Comparison of ENCODE assay signal across 18 mouse cellular contexts in genomic region chr6:31107916-31108685, GRCm38 (mm10).
DNase-seq lines count a peak whose midpoint lies in the region; ATAC-seq and TF ChIP-seq lines count a peak whose summit lies in the region.
"Had no signal": no experiment of that assay in that cellular context is flagged by ENCODE, and none has a peak within 500 bp of the region (broad histone marks: within the 10 kb centered on the region; RNA-seq: fewer than 3 reads in every experiment).

No protein-coding gene starts in this region.

- H3ac ChIP-seq in C2C12 (ENCODE audit: control insufficient read depth, insufficient read length, low read depth): peak overlapping the region; percentile 36

- peaks cover 39% of the 10 kb centered on the region for H3K4me1 ChIP-seq in heart, embryonic 13.5 days
- H3K4me1 ChIP-seq in midbrain, embryonic 15.5 days: no peaks in the 10 kb centered on the region
- peaks cover 27% of the 10 kb centered on the region for H3K4me1 ChIP-seq in forebrain, embryonic 10.5 days
- H3K4me1 ChIP-seq: embryonic facial prominence, embryonic 12.5 days had no signal

- no peak for ATAC-seq in heart, embryonic 13.5 days (ENCODE audit: extremely low read depth, insufficient number of reproducible peaks, low FRiP score, low TSS enrichment)
- peak; percentile 77 for ATAC-seq in common myeloid progenitor, adult 5-6 weeks (replicated peaks; ENCODE audit: low read depth, poor library complexity, severe bottlenecking)
- ATAC-seq in midbrain, embryonic 15.5 days (replicated peaks): no peak
- ATAC-seq: forebrain, postnatal 0 days; intestine, embryonic 16.5 days; midbrain, embryonic 13.5 days had no signal

- H3K79me3 ChIP-seq in C2C12 (ENCODE audit: low read depth): peaks cover 94% of the 10 kb centered on the region

- no peaks in the 10 kb centered on the region for H3K36me3 ChIP-seq in heart, embryonic 13.5 days
- H3K36me3 ChIP-seq in C2C12 (ENCODE audit: control insufficient read depth, insufficient read depth): peaks cover 67% of the 10 kb centered on the region
- H3K36me3 ChIP-seq in midbrain, embryonic 15.5 days (replicated peaks): no peaks in the 10 kb centered on the region
- H3K36me3 ChIP-seq in forebrain, embryonic 10.5 days (replicated peaks): no peaks in the 10 kb centered on the region
- H3K36me3 ChIP-seq: embryonic facial prominence, embryonic 12.5 days; heart, embryonic 15.5 days; limb, embryonic 12.5 days; midbrain, embryonic 13.5 days had no signal

- peak overlapping the region; percentile 60 for H3K27ac ChIP-seq in heart, embryonic 13.5 days (replicated peaks)
- H3K27ac ChIP-seq in midbrain, embryonic 15.5 days: no peak overlapping the region
- no peak overlapping the region for H3K27ac ChIP-seq in forebrain, embryonic 10.5 days
- H3K27ac ChIP-seq: embryonic facial prominence, embryonic 12.5 days; hindbrain, embryonic 14.5 days; limb, embryonic 12.5 days; midbrain, embryonic 13.5 days had no signal

- WGBS in heart, embryonic 13.5 days: 49% methylated on average over 5 of the region's 5 CpGs
- WGBS in midbrain, embryonic 15.5 days: 89% methylated on average over 5 of the region's 5 CpGs
- 90% methylated on average over 5 of the region's 5 CpGs for WGBS in forebrain, embryonic 10.5 days

- H3K4me3 ChIP-seq in heart, embryonic 13.5 days: no peak overlapping the region
- H3K4me3 ChIP-seq in C2C12 (ENCODE audit: insufficient read depth, poor library complexity, severe bottlenecking): no peak overlapping the region
- no peak overlapping the region for H3K4me3 ChIP-seq in midbrain, embryonic 15.5 days
- H3K4me3 ChIP-seq in forebrain, embryonic 10.5 days: no peak overlapping the region
- H3K4me3 ChIP-seq: embryonic facial prominence, embryonic 12.5 days; heart, embryonic 15.5 days; limb, embryonic 12.5 days; midbrain, embryonic 13.5 days had no signal

- H3K9me3 ChIP-seq in heart, embryonic 13.5 days: peaks cover 9% of the 10 kb centered on the region; the same call in 1 of the 2 replicates
- H3K9me3 ChIP-seq in midbrain, embryonic 15.5 days: no peaks in the 10 kb centered on the region
- H3K9me3 ChIP-seq in forebrain, embryonic 10.5 days: peaks cover 9% of the 10 kb centered on the region
- H3K9me3 ChIP-seq: heart, embryonic 15.5 days had no signal

- H3K4me2 ChIP-seq in heart, embryonic 13.5 days: no peak overlapping the region
- H3K4me2 ChIP-seq in midbrain, embryonic 15.5 days: no peak overlapping the region
- H3K4me2 ChIP-seq: embryonic facial prominence, embryonic 12.5 days; heart, embryonic 15.5 days; hindbrain, embryonic 14.5 days; limb, embryonic 12.5 days; midbrain, embryonic 13.5 days had no signal

- H3K79me2 ChIP-seq in C2C12 (ENCODE audit: control insufficient read depth, insufficient read depth): peaks cover 99% of the 10 kb centered on the region

- DNase-seq in heart, postnatal 4 days: no peak
- DNase-seq in 3134 (ENCODE audit: extremely low read depth, insufficient read length, low spot score): peak; percentile 66
- no peak for DNase-seq in thymus, postnatal 0 days (ENCODE audit: low spot score)
- no peak for DNase-seq in forebrain, embryonic 10.5 days (ENCODE audit: extremely low spot score, low spot score)
- DNase-seq: adrenal gland, postnatal 25 days; cerebellum, adult 8-10 months; forebrain, postnatal 0 days; thymus, adult 2 months had no signal

- H3K9ac ChIP-seq in heart, embryonic 13.5 days: no peak overlapping the region
- H3K9ac ChIP-seq in midbrain, embryonic 15.5 days: no peak overlapping the region
- H3K9ac ChIP-seq: embryonic facial prominence, embryonic 12.5 days; forebrain, postnatal 0 days; heart, embryonic 15.5 days; hindbrain, embryonic 14.5 days; limb, embryonic 12.5 days; midbrain, embryonic 13.5 days had no signal

- no peak for TF ChIP-seq CTCF in C2C12 (IDR thresholded peaks at IDR 0.05; ENCODE audit: control insufficient read depth, insufficient read depth, insufficient read length)

- no peaks in the 10 kb centered on the region for H3K27me3 ChIP-seq in heart, embryonic 13.5 days (replicated peaks)
- H3K27me3 ChIP-seq in C2C12 (ENCODE audit: control insufficient read depth, insufficient read depth, insufficient read length): no peaks in the 10 kb centered on the region
- H3K27me3 ChIP-seq in midbrain, embryonic 15.5 days (replicated peaks): no peaks in the 10 kb centered on the region
- no peaks in the 10 kb centered on the region for H3K27me3 ChIP-seq in forebrain, embryonic 10.5 days (ENCODE audit: poor library complexity, severe bottlenecking)
- H3K27me3 ChIP-seq: embryonic facial prominence, embryonic 12.5 days; heart, embryonic 15.5 days; limb, embryonic 12.5 days; midbrain, embryonic 13.5 days had no signal

TF ChIP-seq in C2C12, 6 proteins besides CTCF, POLR2A, EP300 and RAD21:
- TF ChIP-seq MAX (IDR thresholded peaks at IDR 0.05) (no peak), USF1 (IDR thresholded peaks at IDR 0.05; ENCODE audit: low read depth) (no peak), CEBPB (IDR thresholded peaks at IDR 0.05; ENCODE audit: low read depth) (no peak), FOSL1 (IDR thresholded peaks at IDR 0.05; ENCODE audit: insufficient read depth, low read length, poor library complexity, severe bottlenecking) (no peak), MYOD1 (IDR thresholded peaks at IDR 0.05; ENCODE audit: control insufficient read depth, insufficient read length, low read depth) (peak; percentile 96), MYOG (IDR thresholded peaks at IDR 0.05; ENCODE audit: control insufficient read depth, extremely low read depth, insufficient read length) (no peak)
